Mouse (Mus musculus): ENCODE results near the gene Pes1.

Pes1 gene

GRCm38 (mm10) chr11:3963155-3963554 lies 620 bp upstream of the Pes1 start:
- in situ Hi-C loops (cut with MboI; ENCODE audit: low sequenced_read_pairs), result no loop called here

- in situ Hi-C loops (cut with MboI; ENCODE audit: low sequenced_read_pairs), result no loop called here
Measured at GRCm38 (mm10) chr11:3964416-3965172, 819 bp downstream of the Pes1 start.

- in situ Hi-C loops (cut with MboI; ENCODE audit: low sequenced_read_pairs), result no loop called here
Measured at GRCm38 (mm10) chr11:3969837-3970236, 6.1 kb downstream of the Pes1 start.

GRCm38 (mm10) chr11:3970361-3970760 lies 6.6 kb downstream of the Pes1 start:
- in situ Hi-C loops (cut with MboI; ENCODE audit: low sequenced_read_pairs), result no loop called here

- in situ Hi-C loops (cut with MboI; ENCODE audit: low sequenced_read_pairs), result no loop called here
Measured at GRCm38 (mm10) chr11:3973081-3973480, 9.3 kb downstream of the Pes1 start.

GRCm38 (mm10) chr11:3974311-3974710 lies 10.5 kb downstream of the Pes1 start:
- in situ Hi-C loops (cut with MboI; ENCODE audit: low sequenced_read_pairs), result no loop called here

- in situ Hi-C loops (cut with MboI; ENCODE audit: low sequenced_read_pairs), result no loop called here
Measured at GRCm38 (mm10) chr11:3976678-3977077, 12.9 kb downstream of the Pes1 start, which contains the start of gene 4930556J24Rik. TSS of gene 4930556J24Rik (minus strand) at chr11:3976778.

- in situ Hi-C loops (cut with MboI; ENCODE audit: low sequenced_read_pairs), result no loop called here
Measured at GRCm38 (mm10) chr11:3978421-3978820, 14.6 kb downstream of the Pes1 start.

GRCm38 (mm10) chr11:3981536-3981935 lies 17.8 kb downstream of the Pes1 start:
- in situ Hi-C loops (cut with MboI; ENCODE audit: low sequenced_read_pairs), result no loop called here

- in situ Hi-C loops (cut with MboI; ENCODE audit: low sequenced_read_pairs), result no loop called here
Measured at GRCm38 (mm10) chr11:3982275-3983209, 18.8 kb downstream of the Pes1 start.

GRCm38 (mm10) chr11:3983291-3983862 lies 19.6 kb downstream of the Pes1 start, which contains the start of gene Gal3st1:
TSS of gene Gal3st1 (plus strand) at chr11:3983636.
- in situ Hi-C loops (cut with MboI; ENCODE audit: low sequenced_read_pairs), result no loop called here

- in situ Hi-C loops (cut with MboI; ENCODE audit: low sequenced_read_pairs), result no loop called here
Measured at GRCm38 (mm10) chr11:3983863-3984745, 20.3 kb downstream of the Pes1 start.

GRCm38 (mm10) chr11:3989748-3990147 lies 26.0 kb downstream of the Pes1 start:
- in situ Hi-C loops (cut with MboI; ENCODE audit: low sequenced_read_pairs), result no loop called here

- in situ Hi-C loops (cut with MboI; ENCODE audit: low sequenced_read_pairs), result no loop called here
Measured at GRCm38 (mm10) chr11:3993132-3993531, 29.4 kb downstream of the Pes1 start.

- in situ Hi-C loops (cut with MboI; ENCODE audit: low sequenced_read_pairs), result no loop called here
Measured at GRCm38 (mm10) chr11:3993914-3994313, 30.1 kb downstream of the Pes1 start.

GRCm38 (mm10) chr11:3995511-3995910 lies 31.7 kb downstream of the Pes1 start:
- in situ Hi-C loops (cut with MboI; ENCODE audit: low sequenced_read_pairs), result no loop called here

GRCm38 (mm10) chr11:3996840-3997239 lies 33.1 kb downstream of the Pes1 start:
- in situ Hi-C loops (cut with MboI; ENCODE audit: low sequenced_read_pairs), result no loop called here

- in situ Hi-C loops (cut with MboI; ENCODE audit: low sequenced_read_pairs), result no loop called here
Measured at GRCm38 (mm10) chr11:3997978-3998720, 34.4 kb downstream of the Pes1 start.

- in situ Hi-C loops (cut with MboI; ENCODE audit: low sequenced_read_pairs), result no loop called here
Measured at GRCm38 (mm10) chr11:3999547-3999946, 35.8 kb downstream of the Pes1 start.

GRCm38 (mm10) chr11:4001603-4002002 lies 37.8 kb downstream of the Pes1 start:
- in situ Hi-C loops (cut with MboI; ENCODE audit: low sequenced_read_pairs), result no loop called here

Measured in CH12F3 (cell line).